Mouse (Mus musculus) neural tube, embryonic 15.5 days (tissue): ENCODE results near the gene Pml. TPM values are rescaled to one million over a fixed set of nuclear protein-coding genes. Genes with fewer than 3 reads are reported as not detected.

Experiments used
- ATAC-seq: fragments of 200-750 bp; cut with Nextera tagmentation; 2 replicates; pipeline ENCODE4 v1.8.0; 2017; ENCODE audit warnings: mild to moderate bottlenecking, moderate TSS enrichment, moderate library complexity; ENCODE audit not compliant: low FRiP score
- H3K27ac ChIP-seq: fragments of 300-500 bp; sonication (generic); replicated peaks from 2 replicates; pipeline ENCODE4 v1.5.1; 2015; ENCODE audit warnings: mild to moderate bottlenecking, inconsistent platforms
- H3K27me3 ChIP-seq: fragments of 300-500 bp; sonication (generic); replicated peaks from 2 replicates; pipeline ENCODE4 v1.6.1; 2015; ENCODE audit warnings: inconsistent platforms
- H3K36me3 ChIP-seq: fragments of 300-500 bp; sonication (generic); 2 replicates; pipeline ENCODE4 v1.6.1; 2015; ENCODE audit warnings: inconsistent platforms
- H3K4me1 ChIP-seq: fragments of 300-500 bp; sonication (generic); 2 replicates; pipeline ENCODE4 v1.6.1; 2015; ENCODE audit warnings: inconsistent platforms
- H3K4me2 ChIP-seq: fragments of 300-500 bp; sonication (generic); 2 replicates; pipeline ENCODE4 v1.6.1; 2015; ENCODE audit warnings: inconsistent platforms, mild to moderate bottlenecking, moderate library complexity
- H3K4me3 ChIP-seq: fragments of 300-500 bp; sonication (generic); replicated peaks from 2 replicates; pipeline ENCODE4 v1.5.1; 2015; ENCODE audit warnings: mild to moderate bottlenecking, inconsistent platforms
- H3K9ac ChIP-seq: fragments of 300-500 bp; sonication (generic); replicated peaks from 2 replicates; pipeline ENCODE4 v1.6.1; 2015; ENCODE audit warnings: mild to moderate bottlenecking, inconsistent platforms
- H3K9me3 ChIP-seq: fragments of 300-500 bp; sonication (generic); replicated peaks from 2 replicates; pipeline ENCODE4 v1.6.1; 2016; ENCODE audit warnings: inconsistent platforms
- WGBS: fragments of 180-500 bp; shearing (Covaris S2); methylation state at CpG from one replicate; pipeline ENCODE4 v1.1.7; 2015; ENCODE audit warnings: mixed read lengths; 5-methylcytosine and 5-hydroxymethylcytosine counted together
- polyA plus RNA-seq: library from polyadenylated mRNA; unstranded; fragments of >200 nt; fragmentation: Nextera tagmentation; extraction: Ambion mirVana; gene quantifications from 2 replicates; pipeline ENCODE4 v1.2.1, GENCODE M21; 2015

Gene Pml
- polyA plus RNA-seq: 3.9 and 8.6 TPM in 2 replicates

DNA sequence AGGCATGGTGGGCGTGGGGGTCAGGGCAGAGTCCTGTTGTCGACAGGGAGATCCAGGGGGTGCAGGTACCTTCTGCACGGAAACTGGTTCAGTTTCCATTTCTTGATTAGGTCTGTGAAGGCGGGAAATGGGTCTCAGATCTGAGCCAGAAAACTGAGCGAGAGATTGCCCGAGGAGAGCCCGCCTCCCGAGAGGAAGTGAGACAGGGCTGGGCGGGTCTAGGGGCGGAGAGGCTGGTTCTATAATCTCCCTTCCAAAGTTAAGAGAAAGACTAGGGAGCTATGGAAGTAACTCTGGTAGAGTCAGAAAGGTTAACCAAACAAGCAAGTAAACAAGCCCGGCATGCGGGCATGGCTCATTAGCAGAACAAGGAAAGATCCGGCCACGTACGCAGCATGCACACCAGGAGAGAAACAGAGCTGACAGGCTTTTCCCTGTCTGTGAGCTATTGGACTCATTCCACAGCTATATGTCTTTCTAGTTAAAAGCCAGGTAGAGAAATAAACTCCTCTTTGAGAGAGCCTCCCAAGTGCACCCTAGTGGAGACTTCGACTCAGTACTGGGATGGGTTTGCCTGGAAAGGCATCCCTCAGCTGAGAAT, at the start of gene Pml:
Pml (minus strand) TSS at position 195 of the 601 bp plus-strand sequence.
- no peaks in the 10 kb centered on the region for H3K27me3 ChIP-seq
- 1% methylated on average over 16 of the region's 16 CpGs for WGBS
- no peaks in the 10 kb centered on the region for H3K36me3 ChIP-seq
- ATAC-seq: no peak
- peak within 1 kb of the TSS; percentile 38 for H3K4me3 ChIP-seq
- peaks cover 37% of the 10 kb centered on the region for H3K4me1 ChIP-seq
- H3K9me3 ChIP-seq: no peaks in the 10 kb centered on the region
- peak within 1 kb of the TSS; percentile 58 for H3K4me2 ChIP-seq
- peak within 1 kb of the TSS; percentile 44 for H3K9ac ChIP-seq
- peak within 1 kb of the TSS; percentile 46; the same call in 1 of the 2 replicates for H3K27ac ChIP-seq

DNA sequence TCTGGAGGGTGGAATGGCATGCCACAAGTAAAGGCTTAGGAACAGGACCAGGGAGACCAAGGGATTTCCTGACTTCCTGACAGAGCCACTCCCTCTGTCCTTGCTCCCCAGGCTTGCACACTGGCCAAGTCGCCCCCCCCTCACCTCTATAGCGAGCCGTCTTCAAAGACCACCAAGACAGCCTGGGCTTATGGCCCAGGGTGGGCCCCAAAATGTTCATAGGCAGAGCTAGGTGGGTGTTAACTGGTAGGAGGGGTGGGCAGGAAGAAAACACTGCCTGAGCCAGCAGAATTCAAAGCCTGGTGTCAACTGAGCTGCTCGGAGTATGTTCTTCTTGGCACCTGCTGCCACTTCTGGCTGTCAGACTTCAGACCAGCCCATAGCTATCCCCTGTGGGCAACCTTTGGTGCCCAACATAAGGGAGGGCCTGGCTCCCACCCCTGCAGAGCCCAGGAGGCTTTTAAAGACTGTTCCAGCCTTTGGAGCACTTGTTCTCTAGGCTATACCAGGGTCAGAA, 48.4 kb upstream of the Pml start:
- no peak overlapping the region for H3K4me3 ChIP-seq
- ATAC-seq: no peak
- H3K9ac ChIP-seq: no peak overlapping the region
- no peaks in the 10 kb centered on the region for H3K27me3 ChIP-seq
- WGBS: 75% methylated on average over 4 of the region's 4 CpGs
- no peaks in the 10 kb centered on the region for H3K9me3 ChIP-seq
- no peaks in the 10 kb centered on the region for H3K36me3 ChIP-seq
- no peaks in the 10 kb centered on the region for H3K4me1 ChIP-seq
- H3K27ac ChIP-seq: no peak overlapping the region
- no peak overlapping the region for H3K4me2 ChIP-seq

- H3K9me3 ChIP-seq: no peaks in the 10 kb centered on the region
- 92% methylated on average over 6 of the region's 6 CpGs for WGBS
These were observed 47.5 kb upstream of the Pml start for GRCm38 (mm10) chr9:58297065-58297464.

GRCm38 (mm10) chr9:58295766-58296361, 46.3 kb upstream of the Pml start:
- no peak overlapping the region for H3K27ac ChIP-seq

More at GRCm38 (mm10) chr9:58297065-58297464, 47.5 kb upstream of the Pml start:
- Histone ChIP-seq H3K27ac (no peak overlapping the region), H3K4me1 (no peaks in the 10 kb centered on the region), H3K36me3 (no peaks in the 10 kb centered on the region), H3K4me3 (no peak overlapping the region), H3K27me3 (no peaks in the 10 kb centered on the region), H3K9ac (no peak overlapping the region), H3K4me2 (no peak overlapping the region)
- no peak for ATAC-seq

DNA sequence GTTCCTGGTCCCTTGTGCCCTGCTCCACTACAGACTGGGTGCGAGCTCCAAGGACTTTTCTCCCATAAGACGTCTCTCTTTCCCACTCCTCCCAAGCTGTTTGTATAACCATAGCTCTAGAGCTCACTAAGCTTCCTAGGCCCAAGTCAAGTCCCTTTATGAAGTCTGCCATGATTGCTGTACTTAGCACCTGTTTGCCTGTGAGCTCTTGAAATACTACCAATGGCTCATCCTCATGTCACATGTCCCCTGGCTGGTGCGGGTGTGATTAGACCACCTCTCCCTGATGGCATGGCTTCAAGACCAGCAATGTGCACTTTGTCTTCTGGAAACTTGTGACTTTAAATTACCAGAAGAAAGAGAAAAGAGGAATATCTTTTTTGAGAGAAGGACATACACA, 45.8 kb upstream of the Pml start:
- H3K4me3 ChIP-seq: no peak overlapping the region
- no peak overlapping the region for H3K27ac ChIP-seq

More at GRCm38 (mm10) chr9:58295766-58296361, 46.3 kb upstream of the Pml start:
- Histone ChIP-seq H3K9me3 (no peaks in the 10 kb centered on the region), H3K4me3 (no peak overlapping the region), H3K9ac (no peak overlapping the region), H3K36me3 (no peaks in the 10 kb centered on the region), H3K4me1 (no peaks in the 10 kb centered on the region), H3K4me2 (no peak overlapping the region), H3K27me3 (no peaks in the 10 kb centered on the region)
- 34% methylated on average over 9 of the region's 9 CpGs for WGBS
- no peak for ATAC-seq

GRCm38 (mm10) chr9:58294527-58294926, 44.9 kb upstream of the Pml start:
- WGBS: 60% methylated on average over 7 of the region's 7 CpGs
- no peak overlapping the region for H3K9ac ChIP-seq
- H3K4me1 ChIP-seq: no peaks in the 10 kb centered on the region
- no peak overlapping the region for H3K27ac ChIP-seq
- no peak overlapping the region for H3K4me2 ChIP-seq
- no peaks in the 10 kb centered on the region for H3K9me3 ChIP-seq
- H3K27me3 ChIP-seq: no peaks in the 10 kb centered on the region
- no peak for ATAC-seq
- no peak overlapping the region for H3K4me3 ChIP-seq
- no peaks in the 10 kb centered on the region for H3K36me3 ChIP-seq

More for the DNA sequence above, 45.8 kb upstream of the Pml start:
- H3K9me3 ChIP-seq: no peaks in the 10 kb centered on the region
- H3K9ac ChIP-seq: no peak overlapping the region
- H3K4me2 ChIP-seq: no peak overlapping the region
- no peaks in the 10 kb centered on the region for H3K36me3 ChIP-seq
- ATAC-seq: no peak
- no peaks in the 10 kb centered on the region for H3K4me1 ChIP-seq
- no peaks in the 10 kb centered on the region for H3K27me3 ChIP-seq
- WGBS: 91% methylated on average over 3 of the region's 3 CpGs

GRCm38 (mm10) chr9:58289901-58290300, 40.3 kb upstream of the Pml start:
- Histone ChIP-seq H3K27me3 (no peaks in the 10 kb centered on the region), H3K4me1 (no peaks in the 10 kb centered on the region), H3K36me3 (no peaks in the 10 kb centered on the region), H3K4me3 (no peak overlapping the region), H3K4me2 (no peak overlapping the region), H3K27ac (no peak overlapping the region), H3K9me3 (no peaks in the 10 kb centered on the region), H3K9ac (no peak overlapping the region)
- no peak for ATAC-seq
- WGBS: 68% methylated on average over 2 of the region's 2 CpGs

DNA sequence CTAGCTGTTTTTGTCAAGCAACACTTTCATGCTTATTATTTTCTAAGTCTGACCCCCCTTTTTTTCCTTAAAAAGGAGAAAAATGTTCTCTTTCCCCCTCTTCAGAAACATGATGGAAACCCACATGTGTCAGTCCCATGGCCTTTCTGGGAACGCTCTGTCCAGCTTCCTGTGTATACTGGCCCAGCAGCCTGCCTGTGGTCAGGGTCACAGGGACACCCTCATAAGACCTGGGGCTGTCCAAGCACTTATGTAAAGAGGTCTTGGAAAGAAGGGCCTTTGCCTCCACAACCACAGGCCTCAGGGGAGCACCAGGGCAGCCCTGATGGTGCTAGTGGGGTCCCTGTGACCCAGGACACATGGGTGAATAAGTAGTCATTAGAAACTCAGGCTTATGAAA, 39.5 kb upstream of the Pml start:
- WGBS: 83% methylated on average over 1 of the region's 1 CpGs
- H3K4me1 ChIP-seq: no peaks in the 10 kb centered on the region
- no peak for ATAC-seq
- no peaks in the 10 kb centered on the region for H3K9me3 ChIP-seq
- H3K36me3 ChIP-seq: no peaks in the 10 kb centered on the region
- no peak overlapping the region for H3K27ac ChIP-seq
- no peak overlapping the region for H3K4me2 ChIP-seq
- no peak overlapping the region for H3K9ac ChIP-seq
- no peaks in the 10 kb centered on the region for H3K27me3 ChIP-seq
- no peak overlapping the region for H3K4me3 ChIP-seq

- 75% methylated on average over 7 of the region's 7 CpGs for WGBS
- ATAC-seq: no peak
- no peaks in the 10 kb centered on the region for H3K9me3 ChIP-seq
- H3K27me3 ChIP-seq: no peaks in the 10 kb centered on the region
- no peaks in the 10 kb centered on the region for H3K36me3 ChIP-seq
- H3K4me1 ChIP-seq: peaks cover 6% of the 10 kb centered on the region; the same call in 1 of the 2 replicates
- H3K4me3 ChIP-seq: no peak overlapping the region
- H3K27ac ChIP-seq: no peak overlapping the region
- H3K4me2 ChIP-seq: no peak overlapping the region
- H3K9ac ChIP-seq: no peak overlapping the region
These were observed 33.8 kb upstream of the Pml start for GRCm38 (mm10) chr9:58283431-58283830.

DNA sequence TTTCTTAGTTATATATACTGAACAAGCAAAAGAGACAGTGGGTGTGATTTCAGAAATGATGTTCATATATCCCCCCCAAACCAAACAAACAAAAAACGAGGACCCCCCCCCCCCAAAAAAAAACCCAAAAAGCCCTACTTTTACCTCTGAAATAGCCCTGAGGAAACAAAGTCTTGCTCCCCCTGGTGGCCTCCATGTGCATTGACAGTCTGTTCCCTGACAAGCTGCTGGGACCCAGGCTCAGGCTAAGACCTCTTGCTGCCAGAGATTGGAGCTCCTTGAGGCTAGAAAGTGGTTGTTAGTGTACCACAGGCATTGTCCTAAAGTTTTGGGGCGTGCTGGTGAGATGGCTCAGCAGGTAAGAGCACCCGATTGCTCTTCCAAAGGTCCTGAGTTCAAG, 32.0 kb upstream of the Pml start:
- Histone ChIP-seq H3K27ac (no peak overlapping the region), H3K4me1 (peaks cover 6% of the 10 kb centered on the region; the same call in 1 of the 2 replicates), H3K9me3 (no peaks in the 10 kb centered on the region), H3K9ac (no peak overlapping the region), H3K4me3 (no peak overlapping the region), H3K27me3 (no peaks in the 10 kb centered on the region), H3K4me2 (no peak overlapping the region), H3K36me3 (no peaks in the 10 kb centered on the region)
- 58% methylated on average over 3 of the region's 3 CpGs for WGBS
- no peak for ATAC-seq

GRCm38 (mm10) chr9:58280259-58281109, 30.9 kb upstream of the Pml start:
- ATAC-seq: peak; percentile 63; the same call in 1 of the 2 replicates
- Histone ChIP-seq H3K36me3 (no peaks in the 10 kb centered on the region), H3K9me3 (no peaks in the 10 kb centered on the region), H3K27ac (no peak overlapping the region), H3K4me3 (no peak overlapping the region), H3K9ac (no peak overlapping the region), H3K4me2 (no peak overlapping the region), H3K27me3 (no peaks in the 10 kb centered on the region), H3K4me1 (peaks cover 10% of the 10 kb centered on the region; the same call in 1 of the 2 replicates)
- WGBS: 35% methylated on average over 9 of the region's 9 CpGs
